Mouse (Mus musculus) neural tube, embryonic 11.5 days (tissue): Measurements from ENCODE around the gene Lef1. TPM values are rescaled to one million over a fixed set of nuclear protein-coding genes. Genes with fewer than 3 reads are reported as not detected.

ENCODE experiments used
- ATAC-seq: fragments of 200-750 bp; cut with Nextera tagmentation; 2 replicates; pipeline ENCODE4 v1.8.0; 2017; ENCODE audit warnings: moderate number of reproducible peaks, mild to moderate bottlenecking, moderate TSS enrichment, moderate library complexity; ENCODE audit not compliant: insufficient read depth, low FRiP score, low TSS enrichment
- DNase-seq: peaks from one replicate; pipeline ENCODE4 v3.0.0-alpha.2; 2015; ENCODE audit warnings: low spot score
- H3K27ac ChIP-seq: fragments of 300-500 bp; sonication (generic); 2 replicates; pipeline ENCODE4 v1.5.1; 2014; ENCODE audit warnings: low read depth, mild to moderate bottlenecking, low read length
- H3K27me3 ChIP-seq: fragments of 300-500 bp; sonication (generic); 2 replicates; pipeline ENCODE4 v1.6.1; 2014; ENCODE audit warnings: mild to moderate bottlenecking, low read length, mixed read lengths; ENCODE audit not compliant: control insufficient read depth, insufficient read depth
- H3K36me3 ChIP-seq: fragments of 300-500 bp; sonication (generic); 2 replicates; pipeline ENCODE4 v1.6.1; 2014; ENCODE audit warnings: mild to moderate bottlenecking, low read length, moderate library complexity, mixed read lengths; ENCODE audit not compliant: control insufficient read depth, insufficient read depth
- H3K4me1 ChIP-seq: fragments of 300-500 bp; sonication (generic); 2 replicates; pipeline ENCODE4 v1.6.1; 2014; ENCODE audit warnings: low read length, mixed read lengths; ENCODE audit not compliant: control insufficient read depth, insufficient read depth
- H3K4me2 ChIP-seq: fragments of 300-500 bp; sonication (generic); 2 replicates; pipeline ENCODE4 v1.6.1; 2014; ENCODE audit warnings: low read depth, mild to moderate bottlenecking, moderate library complexity
- H3K4me3 ChIP-seq: fragments of 300-500 bp; sonication (generic); 2 replicates; pipeline ENCODE4 v1.5.1; 2014; ENCODE audit warnings: low read depth, low read length
- H3K9ac ChIP-seq: fragments of 300-500 bp; sonication (generic); 2 replicates; pipeline ENCODE4 v1.6.1; 2014; ENCODE audit warnings: mild to moderate bottlenecking, low read length
- H3K9me3 ChIP-seq: fragments of 300-500 bp; sonication (generic); 2 replicates; pipeline ENCODE4 v1.6.1; 2016; ENCODE audit warnings: low read length; ENCODE audit not compliant: control insufficient read depth
- WGBS: fragments of 180-500 bp; shearing (Covaris S2); extraction: QIAGEN DNeasy Blood & Tissue Kit; methylation state at CpG from one replicate; pipeline ENCODE4 v1.1.7; 2014; 5-methylcytosine and 5-hydroxymethylcytosine counted together
- polyA plus RNA-seq: library from polyadenylated mRNA; unstranded; fragments of >200 nt; fragmentation: Nextera tagmentation; extraction: Ambion mirVana; gene quantifications from 2 replicates; pipeline ENCODE4 v1.2.1, GENCODE M21; 2014

Lef1 gene
- polyA plus RNA-seq, 1 experiment from 2014 or later = 24.7 TPM

DNA sequence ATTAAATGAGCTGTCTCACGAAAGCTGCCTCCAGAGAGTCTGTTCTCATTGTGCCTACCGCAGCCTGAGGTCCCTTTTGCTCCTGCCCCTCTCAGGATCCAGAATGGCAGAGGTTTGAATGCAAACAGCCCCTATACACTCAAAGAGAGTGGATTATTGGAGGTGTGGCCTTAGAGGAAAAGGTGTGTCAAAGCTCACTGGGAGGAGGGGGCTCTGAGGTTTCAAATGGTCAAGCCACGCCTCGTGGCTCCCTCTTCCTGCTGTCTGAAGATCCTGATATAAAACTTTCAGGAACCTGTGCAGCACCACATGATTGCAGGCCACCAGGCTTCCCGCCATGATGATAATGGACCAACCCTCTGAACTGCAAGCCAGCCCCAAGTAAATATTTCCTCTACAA is 137.6 kb downstream of the Lef1 start:
- DNase-seq (no peak), ATAC-seq (no peak)
- 89% methylated on average over 5 of the region's 5 CpGs for WGBS
- Histone ChIP-seq H3K4me1 (no peaks in the 10 kb centered on the region), H3K36me3 (no peaks in the 10 kb centered on the region), H3K9me3 (no peaks in the 10 kb centered on the region), H3K4me2 (no peak overlapping the region), H3K9ac (no peak overlapping the region), H3K27me3 (no peaks in the 10 kb centered on the region), H3K27ac (no peak overlapping the region), H3K4me3 (no peak overlapping the region)

DNA sequence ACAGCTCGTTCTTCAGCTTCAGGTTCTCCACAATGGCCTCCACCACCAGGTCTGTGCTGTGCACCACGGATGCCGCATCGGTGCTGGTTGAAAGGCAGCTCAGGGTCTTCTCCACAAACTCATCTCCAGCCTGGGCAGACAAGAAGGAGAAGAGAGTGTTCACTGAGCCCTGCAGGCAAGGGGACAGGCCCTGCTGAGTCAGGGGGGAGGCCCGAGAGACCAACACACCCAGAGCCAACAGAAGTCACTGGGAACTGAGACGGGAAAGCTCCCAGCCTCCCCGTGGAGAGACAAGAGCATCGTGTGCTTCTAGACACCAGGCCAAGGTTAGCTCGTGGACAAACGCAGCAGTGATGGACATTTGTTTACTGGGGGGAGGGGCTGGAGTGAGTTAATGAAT is 138.2 kb downstream of the Lef1 start:
- H3K4me3 ChIP-seq = no peak overlapping the region
- ATAC-seq = no peak
- no peak overlapping the region for H3K9ac ChIP-seq
- H3K27me3 ChIP-seq = no peaks in the 10 kb centered on the region
- H3K27ac ChIP-seq = no peak overlapping the region
- WGBS = 91% methylated on average over 10 of the region's 10 CpGs
- no peak overlapping the region for H3K4me2 ChIP-seq
- H3K36me3 ChIP-seq = no peaks in the 10 kb centered on the region
- H3K4me1 ChIP-seq = no peaks in the 10 kb centered on the region
- no peaks in the 10 kb centered on the region for H3K9me3 ChIP-seq
- DNase-seq = no peak

DNA sequence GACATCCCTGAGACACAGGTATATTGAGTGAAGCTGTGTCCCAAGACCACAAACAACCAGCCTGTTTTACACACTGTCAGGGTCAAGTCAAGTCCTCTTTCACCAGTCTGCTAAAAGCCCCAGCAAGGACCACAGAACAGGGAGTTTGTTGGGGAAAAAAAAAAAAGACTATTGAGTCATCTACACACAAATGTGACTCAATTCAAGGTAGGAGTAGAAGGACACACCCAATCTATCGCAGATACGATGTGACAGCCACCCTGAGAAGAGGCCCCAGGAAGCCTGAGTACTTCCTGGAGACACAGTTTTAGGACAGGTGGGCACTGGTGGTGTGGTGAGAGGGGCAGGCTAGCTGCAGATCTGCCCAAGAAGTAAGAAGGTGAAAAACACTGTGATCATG is 140.0 kb downstream of the Lef1 start:
- Histone ChIP-seq H3K9me3 (no peaks in the 10 kb centered on the region), H3K4me1 (no peaks in the 10 kb centered on the region), H3K4me3 (no peak overlapping the region), H3K27ac (no peak overlapping the region), H3K4me2 (no peak overlapping the region), H3K27me3 (no peaks in the 10 kb centered on the region), H3K9ac (no peak overlapping the region), H3K36me3 (no peaks in the 10 kb centered on the region)
- WGBS = 90% methylated on average over 2 of the region's 2 CpGs
- ATAC-seq = no peak
- no peak for DNase-seq

GRCm38 (mm10) chr3:131250978-131251377 is 140.7 kb downstream of the Lef1 start:
- no peak overlapping the region for H3K27ac ChIP-seq
- no peak for ATAC-seq
- H3K27me3 ChIP-seq = no peaks in the 10 kb centered on the region
- WGBS = 89% methylated on average over 13 of the region's 13 CpGs
- no peak for DNase-seq
- H3K4me3 ChIP-seq = no peak overlapping the region
- H3K4me2 ChIP-seq = no peak overlapping the region
- no peaks in the 10 kb centered on the region; the same call in 1 of the 2 replicates for H3K36me3 ChIP-seq
- H3K4me1 ChIP-seq = no peaks in the 10 kb centered on the region
- H3K9me3 ChIP-seq = no peaks in the 10 kb centered on the region
- H3K9ac ChIP-seq = no peak overlapping the region

DNA sequence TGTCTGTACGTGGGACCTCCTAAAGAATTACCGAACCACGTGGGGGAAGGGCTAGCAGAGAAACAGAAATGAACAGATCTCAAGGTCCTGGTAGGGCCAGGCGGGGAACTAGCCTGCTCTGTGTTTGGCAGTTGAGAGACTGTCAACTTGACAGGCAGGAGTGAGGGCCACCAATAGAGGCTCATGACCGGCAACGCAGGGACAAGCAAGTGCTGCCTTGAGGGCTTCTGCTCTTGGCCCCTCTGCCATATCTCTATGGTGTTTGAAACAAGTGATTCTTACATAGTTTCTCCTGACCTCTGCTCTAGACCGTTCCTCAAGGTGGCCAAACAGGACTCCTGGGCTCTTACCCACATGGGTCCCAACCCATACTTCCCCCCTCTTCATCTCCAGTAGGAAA is 141.3 kb downstream of the Lef1 start:
- H3K9ac ChIP-seq = no peak overlapping the region
- no peaks in the 10 kb centered on the region; the same call in 1 of the 2 replicates for H3K36me3 ChIP-seq
- no peaks in the 10 kb centered on the region for H3K4me1 ChIP-seq
- no peak overlapping the region for H3K4me2 ChIP-seq
- no peak overlapping the region for H3K27ac ChIP-seq
- no peak overlapping the region for H3K4me3 ChIP-seq
- no peak for ATAC-seq
- 92% methylated on average over 7 of the region's 7 CpGs for WGBS
- H3K27me3 ChIP-seq = no peaks in the 10 kb centered on the region
- no peaks in the 10 kb centered on the region for H3K9me3 ChIP-seq
- DNase-seq = no peak

DNA sequence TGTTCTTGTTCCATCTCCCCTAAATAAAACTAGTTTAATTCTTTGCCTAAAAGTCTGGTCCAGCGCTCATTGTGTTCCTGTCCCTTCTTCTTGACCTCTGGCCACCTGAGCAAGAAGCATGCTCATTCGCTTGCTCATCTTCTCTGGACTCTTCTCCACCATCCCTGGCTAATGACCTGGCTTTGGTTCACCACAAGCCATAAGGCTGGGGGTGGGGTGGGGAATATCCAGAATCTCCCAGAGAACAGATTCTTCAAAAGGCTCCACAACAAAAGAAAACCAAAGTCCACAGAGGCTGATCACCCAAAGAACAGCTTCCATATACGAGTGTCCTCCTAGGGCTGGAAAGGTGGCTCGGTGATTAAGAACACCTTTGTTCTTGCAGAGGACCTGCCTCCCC is 144.7 kb downstream of the Lef1 start:
- Histone ChIP-seq H3K27me3 (no peaks in the 10 kb centered on the region), H3K4me3 (no peak overlapping the region), H3K4me1 (no peaks in the 10 kb centered on the region), H3K9ac (no peak overlapping the region), H3K9me3 (no peaks in the 10 kb centered on the region), H3K27ac (no peak overlapping the region), H3K36me3 (no peaks in the 10 kb centered on the region; the same call in 1 of the 2 replicates), H3K4me2 (no peak overlapping the region)
- WGBS = 98% methylated on average over 4 of the region's 4 CpGs
- no peak for DNase-seq
- no peak for ATAC-seq

GRCm38 (mm10) chr3:131255399-131255981 is 145.2 kb downstream of the Lef1 start:
- no peak for DNase-seq
- Histone ChIP-seq H3K36me3 (no peaks in the 10 kb centered on the region; the same call in 1 of the 2 replicates), H3K4me2 (no peak overlapping the region), H3K9me3 (no peaks in the 10 kb centered on the region), H3K4me1 (no peaks in the 10 kb centered on the region), H3K9ac (no peak overlapping the region), H3K4me3 (no peak overlapping the region), H3K27me3 (no peaks in the 10 kb centered on the region), H3K27ac (no peak overlapping the region)
- WGBS = 88% methylated on average over 3 of the region's 3 CpGs
- no peak for ATAC-seq

DNA sequence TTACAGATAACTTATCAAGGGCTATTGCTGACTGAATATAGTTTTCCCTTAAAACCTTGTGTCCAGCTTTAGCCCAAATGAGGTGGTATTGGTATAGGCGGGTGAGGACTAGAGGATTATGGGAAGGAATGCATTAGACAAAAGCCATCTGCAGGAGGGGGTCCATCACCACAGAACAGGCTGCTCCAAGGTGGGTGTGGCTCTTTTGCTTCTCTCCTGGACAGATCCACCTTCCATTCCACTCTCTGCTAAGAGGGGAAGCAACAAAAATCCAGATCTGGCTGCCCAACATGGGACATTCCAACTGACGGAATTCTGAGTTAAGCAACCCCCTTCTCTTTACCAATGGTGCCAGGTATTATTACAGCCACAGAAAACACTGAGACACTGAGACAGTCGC is 148.7 kb downstream of the Lef1 start:
- H3K27ac ChIP-seq = no peak overlapping the region
- no peaks in the 10 kb centered on the region for H3K4me1 ChIP-seq
- no peak overlapping the region for H3K4me3 ChIP-seq
- H3K36me3 ChIP-seq = no peaks in the 10 kb centered on the region; the same call in 1 of the 2 replicates
- ATAC-seq (no peak), DNase-seq (no peak)
- H3K4me2 ChIP-seq = no peak overlapping the region
- 93% methylated on average over 3 of the region's 3 CpGs for WGBS
- no peak overlapping the region for H3K9ac ChIP-seq
- H3K9me3 ChIP-seq = no peaks in the 10 kb centered on the region
- no peaks in the 10 kb centered on the region for H3K27me3 ChIP-seq

GRCm38 (mm10) chr3:131259392-131259965 is 149.2 kb downstream of the Lef1 start:
- no peak for DNase-seq
- no peak overlapping the region for H3K4me2 ChIP-seq
- H3K36me3 ChIP-seq = no peaks in the 10 kb centered on the region; the same call in 1 of the 2 replicates
- no peaks in the 10 kb centered on the region for H3K9me3 ChIP-seq
- no peak for ATAC-seq
- no peaks in the 10 kb centered on the region for H3K27me3 ChIP-seq
- H3K27ac ChIP-seq = no peak overlapping the region
- H3K9ac ChIP-seq = no peak overlapping the region
- no peaks in the 10 kb centered on the region; the same call in 1 of the 2 replicates for H3K4me1 ChIP-seq
- no peak overlapping the region for H3K4me3 ChIP-seq
- 95% methylated on average over 9 of the region's 9 CpGs for WGBS
